Mouse (Mus musculus): Measurements from ENCODE around the gene Loxl3.

Loxl3 gene

GRCm38 (mm10) chr6:83019044-83019443 is 14.9 kb upstream of the Loxl3 start:
- DNase-seq = no peak

GRCm38 (mm10) chr6:83020121-83020520 is 13.9 kb upstream of the Loxl3 start:
- no peak for DNase-seq

- no peak for DNase-seq
Observed at GRCm38 (mm10) chr6:83020836-83021593, 13.0 kb upstream of the Loxl3 start.

GRCm38 (mm10) chr6:83023008-83023407 is 11.0 kb upstream of the Loxl3 start:
- no peak for DNase-seq

GRCm38 (mm10) chr6:83023786-83024185 is 10.2 kb upstream of the Loxl3 start:
- no peak for DNase-seq

GRCm38 (mm10) chr6:83024421-83024820 is 9.6 kb upstream of the Loxl3 start:
- no peak for DNase-seq

- no peak for DNase-seq
Observed at GRCm38 (mm10) chr6:83025221-83025620, 8.8 kb upstream of the Loxl3 start.

GRCm38 (mm10) chr6:83027293-83027692 is 6.7 kb upstream of the Loxl3 start:
- no peak for DNase-seq

- DNase-seq = peak; percentile 30
Observed at GRCm38 (mm10) chr6:83027706-83028105, 6.3 kb upstream of the Loxl3 start.

GRCm38 (mm10) chr6:83029777-83030176 is 4.2 kb upstream of the Loxl3 start:
- DNase-seq = no peak

GRCm38 (mm10) chr6:83031111-83031510 is 2.9 kb upstream of the Loxl3 start:
- DNase-seq = no peak

- DNase-seq = no peak
Observed at GRCm38 (mm10) chr6:83031921-83032590, 1.9 kb upstream of the Loxl3 start.

GRCm38 (mm10) chr6:83032769-83033191 is 1.2 kb upstream of the Loxl3 start:
- peak; percentile 56 for DNase-seq

- DNase-seq = no peak
Observed at GRCm38 (mm10) chr6:83034463-83035055, 586 bp downstream of the Loxl3 start.

GRCm38 (mm10) chr6:83037188-83037587 is 3.2 kb downstream of the Loxl3 start:
- no peak for DNase-seq

GRCm38 (mm10) chr6:83038496-83039012 is 4.6 kb downstream of the Loxl3 start:
- DNase-seq = peak; percentile 94

- no peak for DNase-seq
Observed at GRCm38 (mm10) chr6:83040601-83041000, 6.6 kb downstream of the Loxl3 start.

- DNase-seq = no peak
Observed at GRCm38 (mm10) chr6:83043561-83043960, 9.6 kb downstream of the Loxl3 start.

GRCm38 (mm10) chr6:83043993-83044392 is 10.0 kb downstream of the Loxl3 start:
- no peak for DNase-seq

GRCm38 (mm10) chr6:83044742-83045141 is 10.8 kb downstream of the Loxl3 start:
- no peak for DNase-seq

GRCm38 (mm10) chr6:83049367-83049766 is 15.4 kb downstream of the Loxl3 start:
- no peak for DNase-seq

GRCm38 (mm10) chr6:83053136-83053960 is 19.4 kb downstream of the Loxl3 start:
- peak; percentile 45 for DNase-seq

Measured in lung, postnatal 10 days (tissue).